Mouse (Mus musculus) ES-E14 (cell line): ENCODE measurements around the gene Khnyn.

ENCODE experiments used
- CHD2 ChIP-seq: IDR thresholded peaks from 2 replicates; pipeline ENCODE4 v1.6.1; 2014; ENCODE audit warnings: mild to moderate bottlenecking, low read depth, low read length, inconsistent platforms
- HCFC1 ChIP-seq: IDR thresholded peaks from 2 replicates; pipeline ENCODE4 v1.6.1; 2012; ENCODE audit warnings: low read length, inconsistent platforms, borderline replicate concordance; ENCODE audit not compliant: insufficient read depth
- MAFK ChIP-seq: IDR thresholded peaks from 2 replicates; pipeline ENCODE4 v1.6.1; 2014; ENCODE audit warnings: mild to moderate bottlenecking, low read depth, low read length, inconsistent platforms; ENCODE audit not compliant: insufficient read depth
- ZC3H11A ChIP-seq: IDR thresholded peaks from 2 replicates; pipeline ENCODE4 v1.6.1; 2012; ENCODE audit warnings: low read depth, mild to moderate bottlenecking, inconsistent platforms, low read length, borderline replicate concordance

DNA sequence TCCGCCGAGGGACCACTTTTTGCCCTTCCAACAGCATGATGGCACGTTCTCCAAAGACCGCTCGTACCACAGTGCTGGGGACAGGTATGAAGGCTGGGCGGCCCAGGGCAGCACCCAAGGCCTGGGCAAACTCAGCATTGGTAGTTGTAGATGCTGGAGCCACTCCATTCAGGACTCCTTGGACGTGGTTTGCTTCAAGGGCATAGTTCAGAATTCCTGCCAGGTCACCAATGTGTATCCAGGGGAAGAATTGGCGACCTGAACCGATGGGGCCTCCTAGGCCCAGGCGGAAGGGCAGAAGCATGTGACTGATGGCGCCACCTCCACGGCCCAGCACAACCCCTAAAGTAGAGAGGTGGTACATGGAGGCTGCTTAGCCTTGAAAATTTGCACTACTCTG lies 12.9 kb downstream of the Khnyn start:
- TF ChIP-seq CHD2 (no peak), HCFC1 (no peak), ZC3H11A (no peak), MAFK (no peak)
